Mouse (Mus musculus): ENCODE results near the gene Cox10. TPM values are rescaled to one million over a fixed set of nuclear protein-coding genes. Genes with fewer than 3 reads are reported as not detected.
"Not testable (repeated sequence)": the region's sequence is repeated elsewhere in the genome, so short reads cannot be mapped to it uniquely, and the experiment has no call there.

The Cox10 gene
- 10 to 100 TPM; 28.4 to 30.7 TPM for total RNA-seq (2021)
- long read RNA-seq, experiment 1, transcript Cox10-201 (7 exons, 2,915 nt) = major isoform, 61 of 70 reads
- long read RNA-seq, experiment 1, partial matches to known transcripts = 2 of 70 reads
- long read RNA-seq, experiment 1, other reads (novel, unspliced or antisense) = 7 of 70 reads
- long read RNA-seq, experiment 2, transcript Cox10-201 (7 exons, 2,915 nt) = major isoform, 48 of 56 reads
- long read RNA-seq, experiment 2, partial matches to known transcripts = 3 of 56 reads
- long read RNA-seq, experiment 2, other reads (novel, unspliced or antisense) = 3 of 56 reads

DNA sequence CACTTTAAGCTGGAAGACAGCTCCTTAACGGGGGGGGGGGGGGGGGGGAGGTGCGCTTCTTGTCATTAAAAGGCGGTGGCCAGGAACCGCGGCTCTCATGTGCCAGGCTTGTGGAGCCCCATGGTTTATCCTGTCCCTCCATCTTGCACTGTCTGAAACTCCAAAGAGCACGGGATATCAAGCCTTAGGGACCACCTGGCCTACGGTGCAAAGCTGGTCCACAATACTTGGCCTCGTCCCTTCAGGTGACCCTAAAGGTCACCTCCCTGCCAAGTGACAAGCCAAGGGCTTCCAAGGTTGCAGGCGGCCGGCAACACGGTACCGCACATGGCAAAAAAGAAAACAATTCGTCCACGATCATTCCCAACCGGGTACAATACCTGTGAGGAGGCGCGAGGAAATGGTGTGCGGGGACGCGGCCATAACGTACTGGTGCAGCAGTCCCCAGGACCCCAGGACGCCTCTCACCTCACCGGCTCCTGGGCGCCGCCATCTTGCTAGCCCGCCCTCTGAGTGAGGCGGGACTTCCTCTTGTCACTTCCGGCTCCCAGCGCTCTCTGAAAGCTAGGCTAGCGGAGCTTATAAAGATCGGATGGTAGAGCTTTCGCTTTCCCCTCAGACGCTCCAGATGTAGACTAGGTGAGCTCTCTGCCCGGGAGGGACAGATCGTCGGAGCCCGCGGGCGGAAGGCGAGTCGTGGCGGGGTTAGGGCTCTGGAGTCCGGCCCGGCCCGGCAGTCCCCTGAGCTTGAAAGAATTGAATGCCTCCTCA, at the start of gene Cox10:
Gene Cox10, minus strand, starts transcription at position 513 of the 771 bp plus-strand sequence.
- intact Hi-C loops (cut with DNase I; ENCODE audit: low total_unique reads) = loop anchor here (10.0 kb wide), 1 partner anchor 154 kb away; the partner anchor contains the start of gene Hs3st3b1
- DNase-seq = peak; percentile 85

DNA sequence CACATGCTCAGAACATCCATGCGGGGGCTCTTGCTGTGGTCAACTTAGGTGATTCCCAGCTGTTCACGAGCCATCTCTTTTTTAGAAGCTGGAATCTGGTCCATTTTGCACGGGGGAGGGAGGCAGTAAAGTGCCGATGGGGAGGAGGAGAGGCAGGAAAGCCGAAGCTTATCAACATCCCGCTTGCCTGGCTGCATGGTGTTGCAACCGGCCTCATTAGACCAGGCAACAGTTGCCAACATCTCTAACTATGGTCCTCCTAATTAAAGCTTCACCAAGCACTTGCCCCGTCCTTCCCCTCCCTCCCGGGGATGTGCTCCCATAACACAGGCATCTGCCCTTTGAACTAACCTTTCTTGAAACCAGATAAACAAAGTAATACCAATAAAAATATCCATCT, 48.7 kb upstream of the Cox10 start:
- intact Hi-C loops (cut with DNase I; ENCODE audit: low total_unique reads) = no loop called here
- DNase-seq = no peak

DNA sequence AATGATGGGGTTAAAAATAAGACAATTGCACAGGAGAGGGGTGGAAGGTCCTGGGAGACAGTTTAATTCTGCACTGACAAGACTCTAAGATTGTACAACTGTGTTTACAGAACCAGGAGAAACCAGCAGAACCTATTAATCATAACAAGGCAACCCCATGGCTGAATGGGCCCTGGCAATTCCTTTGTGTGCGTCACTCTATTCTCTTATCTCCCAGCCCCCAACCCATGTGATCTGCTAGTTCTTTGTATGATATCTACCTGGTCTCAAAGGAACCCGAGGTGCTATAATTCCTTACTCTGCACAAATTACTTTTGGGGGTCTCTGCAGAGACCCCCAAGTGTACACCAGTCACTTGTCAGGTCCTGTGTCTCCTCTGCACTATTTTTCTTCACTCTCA, 46.2 kb upstream of the Cox10 start:
- intact Hi-C loops (cut with DNase I; ENCODE audit: low total_unique reads) = no loop called here
- no peak for DNase-seq

DNA sequence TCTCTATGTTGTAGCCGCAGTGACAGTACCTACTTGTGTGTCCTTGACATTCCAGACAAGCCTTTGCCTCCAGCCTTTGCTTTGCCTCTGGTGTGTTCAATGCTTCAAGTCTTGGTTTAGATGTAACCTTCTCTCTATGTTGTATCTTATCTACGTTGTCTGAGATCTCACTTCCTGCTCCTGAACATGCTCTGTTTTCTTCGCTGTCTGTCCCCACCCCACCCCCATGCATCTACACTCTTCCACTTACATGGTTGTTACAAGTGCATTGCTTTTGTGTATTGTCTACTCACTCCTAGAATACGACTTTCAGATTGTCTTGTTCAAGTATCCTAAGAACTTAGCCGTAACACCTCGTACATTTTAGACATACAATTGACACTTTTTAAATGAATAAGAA, 43.9 kb upstream of the Cox10 start:
- DNase-seq; intact Hi-C loops (cut with DNase I; ENCODE audit: low total_unique reads): not testable (repeated sequence)

DNA sequence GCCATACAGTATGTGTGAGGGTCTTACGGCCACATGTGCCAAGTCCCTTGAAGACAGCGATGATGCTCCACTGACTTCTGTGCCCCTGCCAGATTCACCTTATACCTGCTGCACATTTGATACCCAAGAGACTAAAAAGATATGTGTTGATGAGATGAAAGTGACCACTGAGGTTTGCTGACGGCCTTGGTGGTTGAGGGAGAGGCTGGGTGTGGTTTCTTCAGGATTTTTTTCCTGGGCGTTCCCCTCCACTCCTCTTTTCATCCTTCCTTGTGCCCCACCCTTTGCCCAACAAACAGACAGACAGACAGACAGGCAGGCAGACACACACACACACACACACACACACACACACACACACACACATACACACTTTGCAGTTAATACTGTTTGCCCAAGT, 37.4 kb upstream of the Cox10 start:
- DNase-seq = no peak
- intact Hi-C loops (cut with DNase I; ENCODE audit: low total_unique reads) = no loop called here

DNA sequence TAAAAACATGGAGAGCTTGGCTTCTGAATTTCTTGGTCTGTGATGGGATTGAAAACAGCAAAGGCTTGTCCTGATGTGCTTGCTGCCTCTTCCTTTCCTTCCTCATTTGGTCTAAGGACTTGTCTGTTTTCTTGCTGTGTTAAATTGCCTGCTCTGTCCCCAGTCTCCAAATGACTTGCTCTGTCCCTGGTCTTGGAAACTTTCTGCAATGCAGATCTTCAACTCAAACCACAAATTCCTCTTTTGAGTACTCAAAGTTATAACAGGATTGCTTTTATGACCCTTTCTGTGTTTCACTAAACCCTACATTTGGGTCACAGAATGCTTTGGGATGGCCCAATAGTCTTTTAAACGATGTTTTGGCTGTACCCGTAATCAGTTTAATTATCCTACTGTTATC, 36.6 kb upstream of the Cox10 start:
- intact Hi-C loops (cut with DNase I; ENCODE audit: low total_unique reads) = no loop called here
- DNase-seq = no peak

DNA sequence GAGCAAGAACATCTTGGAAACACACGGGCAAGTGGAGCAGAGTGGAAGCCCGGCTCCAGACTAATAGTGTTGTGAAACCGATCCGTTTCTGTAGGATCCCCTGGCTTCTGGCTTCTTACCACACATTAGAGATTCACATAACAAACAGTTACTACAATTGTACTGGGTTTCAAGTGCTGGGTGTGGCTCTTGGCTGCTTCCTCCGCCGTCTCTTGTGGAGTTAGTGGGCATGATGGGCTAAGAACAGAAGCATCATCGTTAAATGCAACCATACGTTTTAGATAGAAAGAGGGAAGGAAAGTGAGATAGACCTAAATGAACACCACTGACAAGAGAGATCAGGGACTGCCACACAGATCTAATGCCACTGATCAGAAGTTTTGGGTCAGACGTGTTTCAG, 35.8 kb upstream of the Cox10 start:
- no peak for DNase-seq
- intact Hi-C loops (cut with DNase I; ENCODE audit: low total_unique reads) = no loop called here

DNA sequence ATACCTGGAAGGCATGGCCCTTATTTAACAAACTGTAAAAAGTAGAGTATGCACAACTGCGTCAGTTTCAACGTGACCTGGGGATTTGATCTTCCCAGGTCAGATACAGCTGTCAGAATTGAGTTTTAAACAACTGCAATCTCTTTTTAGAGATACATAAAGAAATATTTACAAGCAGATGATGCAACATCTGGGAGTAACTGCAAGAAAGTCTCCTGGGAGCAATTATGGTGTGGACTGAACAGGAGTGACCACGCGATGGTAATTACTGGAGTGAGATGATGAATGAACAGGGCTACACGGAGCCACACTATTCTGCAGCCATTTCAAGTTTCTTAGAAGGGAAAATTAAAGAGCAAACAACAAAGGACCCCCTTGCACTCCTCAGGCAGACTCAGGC, 20.8 kb upstream of the Cox10 start:
- DNase-seq = no peak
- intact Hi-C loops (cut with DNase I; ENCODE audit: low total_unique reads) = no loop called here

DNA sequence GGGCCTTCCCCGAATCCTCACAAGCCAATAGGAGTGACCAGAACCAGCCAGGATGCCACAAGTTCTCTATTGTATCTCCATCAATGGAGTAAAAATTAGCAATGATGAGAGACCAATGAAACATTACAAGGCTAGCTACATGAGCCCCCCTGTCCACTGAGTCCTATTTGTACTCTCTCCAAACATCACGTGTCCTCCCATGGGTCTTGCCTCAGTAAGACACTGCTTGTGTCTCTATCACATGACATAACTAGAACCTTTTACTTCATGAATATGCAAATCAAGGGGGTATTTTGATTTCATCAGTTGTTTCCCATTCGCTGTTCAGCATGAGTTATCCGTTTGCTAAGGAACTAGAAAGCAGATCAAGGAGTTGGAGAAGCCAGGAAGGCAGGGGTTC, 13.8 kb upstream of the Cox10 start:
- intact Hi-C loops (cut with DNase I; ENCODE audit: low total_unique reads) = no loop called here
- DNase-seq = no peak

DNA sequence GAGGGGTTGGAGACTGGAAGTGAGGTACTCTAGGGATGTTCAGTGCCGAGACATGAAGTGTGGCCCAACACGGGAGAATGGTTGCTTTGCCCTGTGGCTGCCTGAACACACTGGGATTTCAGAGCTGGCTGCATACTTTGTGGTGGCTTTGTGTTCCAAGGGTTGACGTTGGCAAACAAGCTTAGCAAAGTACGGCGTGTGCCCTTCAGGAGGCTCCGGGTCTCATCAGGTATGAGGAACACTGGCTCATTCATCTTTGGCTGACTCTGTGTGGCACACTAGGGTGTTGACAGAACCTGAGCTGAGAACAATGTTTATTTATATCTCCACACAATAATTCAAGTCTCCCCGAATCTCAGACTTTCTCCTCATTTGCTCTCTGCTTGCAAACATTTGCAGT, 11.9 kb upstream of the Cox10 start:
- intact Hi-C loops (cut with DNase I; ENCODE audit: low total_unique reads) = no loop called here
- no peak for DNase-seq

DNA sequence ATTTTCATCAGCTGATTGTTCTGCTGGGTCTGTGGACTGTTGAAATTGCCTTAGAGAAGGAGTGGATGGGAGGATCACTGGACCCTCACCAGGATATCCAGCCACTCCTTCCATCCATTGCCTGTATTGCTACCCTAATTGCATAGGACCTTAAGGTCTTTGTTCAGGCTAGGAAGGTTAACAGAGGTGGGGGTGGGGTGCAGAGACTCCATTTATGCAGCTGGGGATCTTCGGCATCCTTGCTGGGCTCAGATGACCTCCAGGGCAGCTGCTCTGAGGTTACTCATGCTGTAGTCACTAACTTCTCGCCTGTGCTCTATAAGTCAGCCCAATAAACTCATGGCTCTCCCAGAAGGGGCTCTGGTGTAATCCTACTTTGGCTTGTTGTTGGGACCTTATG, 10.4 kb upstream of the Cox10 start:
- DNase-seq = no peak
- intact Hi-C loops (cut with DNase I; ENCODE audit: low total_unique reads) = no loop called here

DNA sequence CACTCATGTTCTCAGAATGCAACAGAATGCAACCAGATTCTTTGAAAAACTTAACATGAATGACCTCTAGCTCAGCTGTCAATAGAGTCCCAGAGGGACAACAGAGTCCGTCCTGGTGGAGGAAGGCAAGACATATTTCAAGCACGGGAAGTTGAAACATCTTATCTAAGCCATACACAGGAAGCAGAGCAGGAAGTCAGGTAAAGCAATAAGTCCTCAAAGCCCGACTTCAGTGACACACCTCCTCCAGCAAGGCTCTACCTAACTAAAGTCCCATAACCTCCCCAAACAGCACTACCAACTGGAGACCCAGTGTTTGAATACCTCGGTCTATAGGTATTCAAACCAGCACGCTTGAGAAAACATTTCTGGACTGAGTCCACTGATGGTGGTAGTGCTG, 6.6 kb upstream of the Cox10 start:
- intact Hi-C loops (cut with DNase I; ENCODE audit: low total_unique reads) = no loop called here
- no peak for DNase-seq

DNA sequence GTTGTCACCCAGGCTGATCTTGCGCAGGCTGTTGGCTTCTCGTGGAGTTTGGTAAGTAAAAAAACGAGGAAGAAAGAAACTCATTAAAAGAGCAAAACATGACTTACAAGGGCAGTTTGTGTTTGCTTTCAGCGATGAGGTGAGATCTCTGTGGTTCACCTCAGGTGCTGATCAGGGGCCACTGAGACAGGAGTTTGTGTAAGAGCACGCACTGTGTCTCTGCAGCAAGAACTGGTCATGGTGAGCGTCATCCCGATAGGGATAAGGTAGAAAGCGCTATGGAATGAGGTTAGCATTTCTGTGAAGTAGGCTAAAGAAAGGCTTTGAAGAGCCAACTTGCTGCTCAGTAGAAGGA, 436 bp upstream of the Cox10 start:
- intact Hi-C loops (cut with DNase I; ENCODE audit: low total_unique reads) = loop anchor here (10.0 kb wide), 1 partner anchor 155 kb away; the partner anchor contains the start of gene Hs3st3b1
- no peak for DNase-seq

DNA sequence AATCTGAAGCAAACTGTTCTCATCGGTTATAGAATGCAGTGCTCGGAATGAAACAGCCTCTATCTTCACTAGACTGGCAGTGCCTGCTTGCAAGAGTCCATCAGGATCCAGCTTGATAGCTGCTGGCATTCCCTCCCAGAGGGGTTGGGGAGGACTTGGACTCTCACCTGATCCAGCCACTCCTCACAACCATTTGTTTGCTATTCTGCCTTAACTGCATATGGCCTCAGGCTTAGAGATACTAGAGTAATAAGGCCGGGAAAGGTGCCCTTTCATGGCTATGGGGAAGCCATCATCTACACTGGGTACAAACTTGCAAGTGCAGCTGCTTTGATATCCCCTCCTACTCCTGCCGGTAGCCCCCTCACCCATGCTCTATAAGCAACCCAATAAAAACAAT, 3.1 kb downstream of the Cox10 start:
- intact Hi-C loops (cut with DNase I; ENCODE audit: low total_unique reads) = loop anchor here (10.0 kb wide), 1 partner anchor 151 kb away; the partner anchor contains the start of gene Hs3st3b1

DNA sequence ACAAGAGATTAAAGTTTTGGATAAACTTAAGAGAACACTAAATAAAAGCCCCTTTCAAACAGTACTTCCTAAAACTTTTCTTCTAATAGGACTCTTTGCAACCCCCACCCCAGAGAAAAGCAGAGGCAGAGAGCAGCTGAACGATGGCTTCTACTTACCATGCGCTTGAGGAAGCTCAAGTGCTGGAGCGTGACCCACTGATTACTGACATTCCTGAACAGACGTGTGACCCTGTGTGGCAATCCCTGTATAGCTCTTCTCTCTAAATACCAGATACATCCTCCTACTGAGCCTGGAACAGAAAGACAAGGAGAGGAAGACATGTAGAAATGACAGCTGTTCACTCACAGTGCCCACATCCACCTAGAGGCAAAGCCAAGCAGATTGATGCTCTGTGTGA, 5.9 kb downstream of the Cox10 start:
- intact Hi-C loops (cut with DNase I; ENCODE audit: low total_unique reads) = loop anchor here (10.0 kb wide), 1 partner anchor 149 kb away; the partner anchor contains the start of gene Hs3st3b1
- DNase-seq = no peak

More for the DNA sequence above, 3.1 kb downstream of the Cox10 start:
- DNase-seq = no peak

DNA sequence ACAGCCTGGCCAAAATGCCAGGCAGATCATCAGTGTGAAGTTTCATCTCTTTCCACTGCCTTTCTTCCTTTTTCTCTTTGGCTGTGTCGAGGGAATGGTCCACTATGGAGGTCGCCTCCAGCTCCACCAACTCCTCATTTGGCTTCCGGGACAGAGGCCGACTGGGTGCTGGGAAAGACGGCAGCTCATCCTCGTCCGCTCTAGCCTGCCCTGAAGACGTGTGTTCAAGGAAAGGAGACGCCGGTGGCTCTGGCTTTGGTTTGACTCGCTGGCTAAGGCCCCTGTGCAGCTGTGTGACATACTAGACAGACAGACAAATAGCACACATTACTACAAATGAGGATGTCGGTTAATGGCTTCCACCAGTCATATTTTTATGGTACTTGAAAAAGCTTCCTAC, 7.7 kb downstream of the Cox10 start:
- intact Hi-C loops (cut with DNase I; ENCODE audit: low total_unique reads) = loop anchor here (10.0 kb wide), 1 partner anchor 147 kb away; the partner anchor contains the start of gene Hs3st3b1

DNA sequence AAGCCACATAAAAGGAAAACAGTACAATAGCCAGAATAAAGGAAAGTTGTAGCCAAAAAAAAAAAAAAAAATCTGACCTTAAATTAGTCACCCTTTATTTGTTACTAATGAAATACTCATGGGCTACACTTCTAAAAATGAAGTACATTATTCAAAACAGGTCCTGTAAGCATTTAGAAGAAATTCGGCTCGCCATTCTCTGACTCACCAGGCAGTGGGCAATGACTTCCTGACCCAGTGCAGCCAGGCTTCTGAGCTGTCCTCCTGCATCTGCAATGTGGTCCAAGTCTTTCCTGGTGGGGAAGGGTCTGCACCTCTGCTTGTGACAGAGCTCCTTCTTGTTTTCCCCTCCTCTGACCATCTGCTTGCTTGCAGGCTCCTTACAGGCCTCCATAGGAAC, 13.3 kb downstream of the Cox10 start:
- no peak for DNase-seq
- intact Hi-C loops (cut with DNase I; ENCODE audit: low total_unique reads) = no loop called here

More for the DNA sequence above, 7.7 kb downstream of the Cox10 start:
- no peak for DNase-seq

DNA sequence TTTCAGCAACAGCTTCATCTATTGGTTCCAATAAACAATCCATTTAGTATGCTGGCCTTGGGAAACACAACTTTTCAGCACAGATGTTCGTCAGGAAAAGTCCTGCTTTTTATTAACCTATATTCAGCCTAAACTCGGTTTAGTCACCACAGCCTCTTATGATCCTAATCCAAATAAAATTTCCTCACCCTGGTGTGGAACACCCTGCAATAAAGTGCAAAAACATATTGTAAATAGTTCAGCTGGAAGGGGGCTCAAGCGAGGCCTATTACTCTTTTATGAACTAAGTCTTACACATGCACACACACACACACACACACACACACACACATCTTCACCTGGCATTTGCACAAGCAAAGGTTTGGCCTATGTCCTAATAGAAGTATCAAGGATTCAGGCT, 16.1 kb downstream of the Cox10 start:
- intact Hi-C loops (cut with DNase I; ENCODE audit: low total_unique reads) = no loop called here
- DNase-seq = no peak

DNA sequence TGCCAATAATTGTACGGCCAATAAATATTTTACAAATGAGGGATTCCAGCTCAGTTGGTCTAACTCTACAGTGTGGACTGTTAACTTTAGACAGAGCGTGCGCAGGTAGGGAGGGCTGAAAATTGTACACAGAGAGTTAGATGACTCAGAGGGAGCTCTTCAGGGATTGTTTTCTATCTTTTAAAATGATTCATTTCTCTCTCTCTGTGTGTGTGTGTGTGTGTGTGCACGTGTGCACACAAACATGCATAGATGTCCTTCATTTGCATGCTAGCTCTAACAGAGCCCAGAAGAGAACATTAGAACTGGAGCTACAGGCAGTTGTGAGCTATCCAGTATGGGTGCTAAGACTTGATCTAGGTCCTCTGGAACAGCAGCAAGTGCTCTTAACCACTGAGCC, 17.0 kb downstream of the Cox10 start:
- no peak for DNase-seq
- intact Hi-C loops (cut with DNase I; ENCODE audit: low total_unique reads) = no loop called here

DNA sequence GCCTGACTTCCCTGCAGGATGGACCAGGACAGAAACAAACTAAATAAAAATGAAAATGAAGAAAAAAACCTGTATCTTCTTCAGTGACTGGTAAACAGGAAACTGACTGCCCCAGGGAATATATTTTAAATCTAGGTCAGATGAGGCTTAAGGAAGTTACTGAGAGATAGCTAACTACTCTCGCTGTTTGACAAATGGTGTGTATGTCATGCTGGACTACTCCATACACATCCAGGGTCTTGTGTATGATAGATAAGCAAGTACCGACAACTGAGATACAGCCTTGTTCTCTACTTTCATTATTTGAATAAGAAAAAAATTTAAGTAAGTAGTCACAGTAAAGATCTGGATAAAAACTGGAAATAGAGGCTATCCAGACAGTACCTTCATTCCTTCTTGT, 20.0 kb downstream of the Cox10 start:
- DNase-seq = no peak
- intact Hi-C loops (cut with DNase I; ENCODE audit: low total_unique reads) = loop anchor here (10.0 kb wide), 1 partner anchor 125 kb away; no protein-coding TSS in a partner anchor

DNA sequence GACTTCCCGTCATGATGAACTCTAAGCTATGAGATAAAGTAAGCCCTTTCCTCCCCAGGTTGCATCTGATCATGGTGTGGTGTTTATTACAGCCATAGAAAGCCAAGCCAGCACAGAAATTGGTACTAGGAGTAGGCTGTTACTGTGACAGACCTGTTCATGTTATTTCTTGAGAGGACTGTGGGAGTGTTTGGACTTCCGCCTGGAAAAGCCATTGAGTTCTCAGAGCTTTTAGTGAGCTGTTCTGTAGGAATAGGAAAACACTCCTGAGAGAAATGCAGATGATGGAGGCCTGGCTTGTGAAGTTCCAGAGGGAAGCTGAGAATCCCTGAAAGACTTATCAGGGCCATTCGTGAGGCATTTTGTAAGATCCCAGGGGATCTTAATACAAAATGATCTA, 20.8 kb downstream of the Cox10 start:
- intact Hi-C loops (cut with DNase I; ENCODE audit: low total_unique reads) = loop anchor here (10.0 kb wide), 1 partner anchor 124 kb away; no protein-coding TSS in a partner anchor
- no peak for DNase-seq

Measured in gastrocnemius, postnatal 14 days (tissue).